Mouse (Mus musculus): ENCODE results near the gene Gdf9. TPM values are rescaled to one million over a fixed set of nuclear protein-coding genes. Genes with fewer than 3 reads are reported as not detected.

Gdf9 gene
- polyA plus RNA-seq, 1 experiment from 2014 or later: 2.8 TPM

GRCm38 (mm10) chr11:53463551-53464424 is 33.0 kb downstream of the Gdf9 start:
- Histone ChIP-seq H3K4me2 (peak overlapping the region; percentile 75), H3K27me3 (peaks cover 93% of the 10 kb centered on the region), H3K27ac (no peak overlapping the region), H3K36me3 (replicated peaks) (no peaks in the 10 kb centered on the region), H3K9me3 (no peaks in the 10 kb centered on the region), H3K9ac (peak overlapping the region; percentile 55), H3K4me3 (replicated peaks) (peak overlapping the region; percentile 44), H3K4me1 (peaks cover 19% of the 10 kb centered on the region)
- ATAC-seq (ENCODE audit: low FRiP score): no peak; the same call in 1 of the 2 replicates
- 6% methylated on average over 55 of the region's 55 CpGs for WGBS

GRCm38 (mm10) chr11:53466231-53466971 is 35.6 kb downstream of the Gdf9 start:
- Histone ChIP-seq H3K4me3 (replicated peaks) (peak overlapping the region; percentile 30), H3K9ac (peak overlapping the region; percentile 47; the same call in 1 of the 2 replicates), H3K4me1 (peaks cover 40% of the 10 kb centered on the region), H3K27me3 (peaks cover 86% of the 10 kb centered on the region), H3K9me3 (no peaks in the 10 kb centered on the region), H3K36me3 (replicated peaks) (no peaks in the 10 kb centered on the region), H3K27ac (no peak overlapping the region), H3K4me2 (peak overlapping the region; percentile 49)
- 6% methylated on average over 40 of the region's 40 CpGs for WGBS
- ATAC-seq (ENCODE audit: low FRiP score): peak; percentile 39; the same call in 1 of the 2 replicates

GRCm38 (mm10) chr11:53469294-53469967 is 38.6 kb downstream of the Gdf9 start:
- H3K9ac ChIP-seq: no peak overlapping the region
- H3K4me1 ChIP-seq: peaks cover 30% of the 10 kb centered on the region
- 31% methylated on average over 16 of the region's 16 CpGs for WGBS
- H3K9me3 ChIP-seq: no peaks in the 10 kb centered on the region
- H3K36me3 ChIP-seq (replicated peaks): no peaks in the 10 kb centered on the region
- H3K27me3 ChIP-seq: peaks cover 75% of the 10 kb centered on the region
- no peak overlapping the region for H3K27ac ChIP-seq
- H3K4me2 ChIP-seq: peak overlapping the region; percentile 57
- no peak for ATAC-seq (ENCODE audit: low FRiP score)
- no peak overlapping the region for H3K4me3 ChIP-seq (replicated peaks)

DNA sequence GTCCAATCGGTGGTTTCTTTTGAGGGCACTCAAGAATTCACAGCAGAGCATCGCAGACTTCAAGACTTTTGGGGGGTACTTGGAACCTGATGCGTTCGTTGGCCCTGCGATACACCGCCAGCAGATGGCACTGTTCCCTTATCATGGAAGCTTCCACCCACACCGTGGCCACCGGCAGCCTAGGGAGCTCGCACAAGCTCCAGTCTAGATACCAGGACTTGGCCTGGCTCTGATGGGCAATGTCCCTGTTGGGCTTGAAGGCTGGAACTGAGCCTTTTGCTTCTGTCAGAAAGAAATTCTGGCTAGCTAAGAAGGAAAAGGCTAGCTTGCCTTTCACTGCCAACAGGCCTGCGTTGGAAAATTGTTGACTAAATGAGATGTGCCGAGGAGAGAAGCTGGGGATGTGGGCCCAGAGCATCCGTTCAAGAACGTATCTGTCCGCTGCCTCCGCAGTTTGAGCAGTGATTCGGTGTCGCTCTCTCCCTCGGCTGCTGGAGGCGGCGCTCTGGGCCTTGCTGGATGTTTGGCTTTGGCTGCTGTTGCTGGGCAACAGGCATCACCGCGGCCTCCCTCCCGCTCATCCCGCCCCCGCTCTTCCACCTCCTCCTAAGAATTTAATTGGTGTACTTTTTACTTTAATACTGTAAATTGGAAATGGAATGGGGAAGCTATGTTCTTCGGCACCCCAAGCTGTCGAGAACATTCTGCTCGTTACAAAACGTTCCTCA is 39.3 kb downstream of the Gdf9 start, which contains the start of gene Gm9837:
Gm9837 (minus strand) TSS at position 512 of the 728 bp plus-strand sequence.
- ATAC-seq (ENCODE audit: low FRiP score): peak; percentile 81
- Histone ChIP-seq H3K27me3 (peaks cover 68% of the 10 kb centered on the region), H3K4me1 (peaks cover 30% of the 10 kb centered on the region), H3K9ac (peak within 1 kb of the TSS; percentile 41), H3K4me2 (peak within 1 kb of the TSS; percentile 57), H3K36me3 (replicated peaks) (no peaks in the 10 kb centered on the region), H3K27ac (peak within 1 kb of the TSS; percentile 31; the same call in 1 of the 2 replicates), H3K4me3 (replicated peaks) (peak within 1 kb of the TSS; percentile 25), H3K9me3 (no peaks in the 10 kb centered on the region)
- WGBS: 1% methylated on average over 29 of the region's 29 CpGs

DNA sequence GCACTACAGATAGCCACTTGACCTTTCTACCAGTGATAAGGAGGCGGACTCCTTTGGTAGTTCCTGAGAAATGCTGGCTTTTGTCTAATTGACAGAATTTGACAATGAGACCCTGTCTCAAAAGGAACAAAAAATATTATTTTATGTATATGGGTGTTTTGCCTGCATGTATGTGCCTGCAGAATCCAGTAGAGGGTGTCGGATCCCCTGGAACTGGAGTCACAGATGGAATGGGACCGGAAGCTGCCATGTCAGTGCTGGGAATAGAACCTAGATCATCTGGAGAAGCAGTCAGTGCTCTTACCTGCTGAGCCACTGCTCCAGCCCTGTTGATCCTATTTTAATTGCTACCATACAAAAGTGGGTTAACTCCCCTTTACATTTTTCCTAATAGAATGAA is 41.9 kb downstream of the Gdf9 start:
- peaks cover 47% of the 10 kb centered on the region for H3K27me3 ChIP-seq

DNA sequence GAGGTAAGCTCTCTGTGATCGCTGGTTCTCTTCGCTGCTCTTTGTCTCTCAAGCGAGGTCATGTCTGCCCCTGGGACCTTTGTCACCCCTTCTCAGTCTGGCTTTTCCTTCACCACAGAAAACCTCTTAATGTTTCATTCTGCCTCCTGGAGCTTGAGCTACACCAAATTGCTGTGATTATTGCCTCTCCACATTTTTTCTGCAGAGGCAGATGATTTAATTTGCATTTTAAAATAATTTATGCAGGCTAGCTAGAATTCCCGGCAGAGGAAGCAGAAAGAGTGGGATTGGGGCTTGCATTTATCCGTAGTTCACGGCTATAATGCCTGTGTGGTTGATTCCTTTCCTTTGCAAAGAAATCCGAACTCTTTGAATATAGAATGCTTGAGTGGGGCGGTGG is 44.8 kb downstream of the Gdf9 start:
- H3K36me3 ChIP-seq (replicated peaks): no peaks in the 10 kb centered on the region
- peaks cover 61% of the 10 kb centered on the region for H3K27me3 ChIP-seq
- peak overlapping the region; percentile 32 for H3K4me2 ChIP-seq
- no peak overlapping the region for H3K9ac ChIP-seq
- peak overlapping the region; percentile 79 for H3K27ac ChIP-seq
- WGBS: 17% methylated on average over 8 of the region's 8 CpGs
- H3K4me1 ChIP-seq: peaks cover 40% of the 10 kb centered on the region
- 0 out of 2 replicates have a peak, but pooled peaks have one; percentile 27 for ATAC-seq (ENCODE audit: low FRiP score)
- 0 out of 2 replicates have a peak, but pooled peaks cover 4% of the 10 kb centered on the region for H3K9me3 ChIP-seq
- H3K4me3 ChIP-seq (replicated peaks): no peak overlapping the region

More for the DNA sequence above, 41.9 kb downstream of the Gdf9 start:
- Histone ChIP-seq H3K4me2 (no peak overlapping the region), H3K9me3 (no peaks in the 10 kb centered on the region), H3K36me3 (replicated peaks) (no peaks in the 10 kb centered on the region), H3K4me1 (peaks cover 35% of the 10 kb centered on the region), H3K27ac (no peak overlapping the region), H3K9ac (no peak overlapping the region), H3K4me3 (replicated peaks) (no peak overlapping the region)
- WGBS: 87% methylated on average over 3 of the region's 3 CpGs
- ATAC-seq (ENCODE audit: low FRiP score): no peak

GRCm38 (mm10) chr11:53477833-53478232 is 47.0 kb downstream of the Gdf9 start:
- H3K4me3 ChIP-seq (replicated peaks): 0 out of 2 replicates have a peak overlapping the region, but pooled peaks have one; percentile 48
- no peak overlapping the region for H3K9ac ChIP-seq
- H3K27me3 ChIP-seq: peaks cover 65% of the 10 kb centered on the region
- no peak for ATAC-seq (ENCODE audit: low FRiP score)
- no peaks in the 10 kb centered on the region for H3K36me3 ChIP-seq (replicated peaks)
- H3K9me3 ChIP-seq: 0 out of 2 replicates have a peak, but pooled peaks cover 4% of the 10 kb centered on the region
- H3K4me1 ChIP-seq: peaks cover 33% of the 10 kb centered on the region
- WGBS: 55% methylated on average over 7 of the region's 7 CpGs
- no peak overlapping the region for H3K4me2 ChIP-seq
- no peak overlapping the region for H3K27ac ChIP-seq

DNA sequence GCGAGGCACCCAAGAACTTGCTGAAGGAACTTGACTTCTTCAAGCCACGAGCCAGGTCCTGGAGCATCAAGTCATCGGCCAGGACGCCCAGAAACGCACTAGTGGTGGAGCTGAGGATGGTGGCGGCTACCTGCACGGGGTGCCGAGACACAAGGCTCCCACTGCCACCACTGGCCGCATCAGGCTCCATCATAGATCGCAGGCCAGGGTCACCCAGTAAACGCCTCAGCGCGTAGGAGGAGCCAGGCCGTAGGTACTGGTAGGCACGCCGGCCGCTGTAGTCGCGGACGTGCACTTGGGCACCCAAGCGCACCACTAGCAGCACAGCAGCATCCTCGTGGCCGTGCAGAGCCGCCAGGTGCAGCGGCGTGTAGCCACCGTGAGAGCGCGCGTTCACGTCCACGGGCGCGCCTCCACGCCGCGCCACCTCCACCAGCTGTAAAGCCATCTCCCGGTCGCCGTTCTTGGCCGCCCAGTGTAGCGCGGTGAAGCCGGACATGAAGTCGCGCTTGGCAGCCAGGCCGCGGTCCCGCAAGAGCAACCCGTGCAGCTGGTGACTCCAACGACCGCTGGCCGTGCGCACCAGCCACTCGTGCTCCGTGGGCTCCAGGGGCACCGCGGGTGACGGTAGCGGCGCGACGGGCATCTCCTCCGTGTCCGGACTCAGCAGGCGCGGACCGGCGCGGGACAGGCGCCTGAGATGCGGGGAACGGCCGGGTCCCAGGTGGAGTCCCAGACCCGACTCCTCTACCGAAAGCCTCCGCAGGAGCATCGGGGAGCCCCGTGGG is 47.8 kb downstream of the Gdf9 start:
- WGBS: 4% methylated on average over 74 of the region's 79 CpGs
- peaks cover 33% of the 10 kb centered on the region for H3K4me1 ChIP-seq

DNA sequence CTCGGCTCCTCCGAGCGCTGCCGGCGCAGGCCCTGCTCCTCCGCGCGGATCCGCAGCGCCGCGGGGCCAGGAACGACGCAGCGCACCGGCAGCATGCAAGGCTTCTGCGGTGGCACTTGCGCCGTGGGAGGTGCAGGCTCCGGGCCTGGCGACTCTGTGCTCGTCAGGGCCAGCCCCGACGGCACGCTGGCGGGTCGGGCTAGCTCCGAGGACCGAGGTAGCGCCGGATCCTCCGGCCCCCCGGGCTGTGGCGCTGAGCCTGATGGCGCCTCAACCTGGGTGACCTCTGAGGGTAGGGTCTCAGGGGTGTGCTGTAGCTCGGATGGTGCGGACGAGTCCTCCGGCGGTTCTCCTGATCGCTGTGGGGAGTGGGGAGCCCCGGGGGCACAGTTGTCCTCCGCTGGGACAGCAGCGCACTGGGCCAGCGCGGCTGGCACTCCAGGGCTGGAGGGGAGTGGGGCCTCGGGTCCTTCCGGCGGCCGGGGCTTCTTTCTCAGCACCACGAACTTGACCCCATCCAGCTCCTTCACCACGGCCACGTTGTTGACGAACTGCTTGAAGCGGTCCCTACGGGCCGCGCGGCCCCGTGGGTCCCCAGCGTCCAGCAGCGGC is 48.5 kb downstream of the Gdf9 start:
- Histone ChIP-seq H3K4me1 (peaks cover 33% of the 10 kb centered on the region), H3K4me2 (peak overlapping the region; percentile 72), H3K27me3 (peaks cover 62% of the 10 kb centered on the region), H3K4me3 (replicated peaks) (peak overlapping the region; percentile 48), H3K9ac (peak overlapping the region; percentile 48), H3K36me3 (replicated peaks) (no peaks in the 10 kb centered on the region), H3K27ac (peak overlapping the region; percentile 46; the same call in 1 of the 2 replicates), H3K9me3 (0 out of 2 replicates have a peak, but pooled peaks cover 4% of the 10 kb centered on the region)
- 0 out of 2 replicates have a peak, but pooled peaks have one; percentile 39 for ATAC-seq (ENCODE audit: low FRiP score)
- 1% methylated on average over 62 of the region's 62 CpGs for WGBS

More for the DNA sequence above, 47.8 kb downstream of the Gdf9 start:
- Histone ChIP-seq H3K9me3 (0 out of 2 replicates have a peak, but pooled peaks cover 4% of the 10 kb centered on the region), H3K4me3 (replicated peaks) (peak overlapping the region; percentile 48), H3K4me2 (peak overlapping the region; percentile 72), H3K9ac (peak overlapping the region; percentile 48; the same call in 1 of the 2 replicates), H3K27ac (no peak overlapping the region), H3K36me3 (replicated peaks) (no peaks in the 10 kb centered on the region), H3K27me3 (peaks cover 66% of the 10 kb centered on the region)
- ATAC-seq (ENCODE audit: low FRiP score): no peak

GRCm38 (mm10) chr11:53479783-53480301 is 49.0 kb downstream of the Gdf9 start, which contains the start of the genes Gm9945 and Sowaha:
Gene Gm9945 (plus strand): TSS chr11:53480166.
Gene Sowaha (minus strand): TSS chr11:53480274.
- Histone ChIP-seq H3K4me2 (peak within 1 kb of the TSS; percentile 72), H3K9me3 (0 out of 2 replicates have a peak, but pooled peaks cover 4% of the 10 kb centered on the region), H3K4me1 (peaks cover 33% of the 10 kb centered on the region), H3K4me3 (replicated peaks) (peak within 1 kb of the TSS; percentile 48), H3K27me3 (peaks cover 60% of the 10 kb centered on the region), H3K36me3 (replicated peaks) (no peaks in the 10 kb centered on the region), H3K27ac (peak within 1 kb of the TSS; percentile 46; the same call in 1 of the 2 replicates), H3K9ac (peak within 1 kb of the TSS; percentile 48)
- 5% methylated on average over 40 of the region's 40 CpGs for WGBS
- peak; percentile 40; the same call in 1 of the 2 replicates for ATAC-seq (ENCODE audit: low FRiP score)
